Mouse (Mus musculus) midbrain, embryonic 13.5 days (tissue): ENCODE measurements at regions not wholly inside any gene's neighbourhood (a gene's known extent, or its start where the extent isn't known, plus 50 kb on each side); places are given as distances from the start of the nearest gene placed in this dataset.
A peak's percentile ranks its signal among the peaks of the same experiment; 100 is the strongest.

Source experiments
- ATAC-seq: fragments of 200-750 bp; cut with Nextera tagmentation; 2 replicates; pipeline ENCODE4 v1.8.0; 2017; ENCODE audit warnings: mild to moderate bottlenecking, moderate TSS enrichment, moderate library complexity
- H3K27ac ChIP-seq: fragments of 300-500 bp; sonication (generic); 2 replicates; pipeline ENCODE4 v1.5.1; 2015; ENCODE audit warnings: inconsistent platforms, mild to moderate bottlenecking, moderate library complexity
- H3K27me3 ChIP-seq: fragments of 300-500 bp; sonication (generic); 2 replicates; pipeline ENCODE4 v1.6.1; 2015; ENCODE audit warnings: mild to moderate bottlenecking, inconsistent platforms
- H3K36me3 ChIP-seq: fragments of 300-500 bp; sonication (generic); 2 replicates; pipeline ENCODE4 v1.6.1; 2015; ENCODE audit warnings: mild to moderate bottlenecking, inconsistent platforms
- H3K4me1 ChIP-seq: fragments of 300-500 bp; sonication (generic); replicated peaks from 2 replicates; pipeline ENCODE4 v1.6.1; 2015; ENCODE audit warnings: inconsistent platforms
- H3K4me2 ChIP-seq: fragments of 300-500 bp; sonication (generic); replicated peaks from 2 replicates; pipeline ENCODE4 v1.6.1; 2015; ENCODE audit warnings: moderate library complexity, mild to moderate bottlenecking, inconsistent platforms
- H3K4me3 ChIP-seq: fragments of 300-500 bp; sonication (generic); replicated peaks from 2 replicates; pipeline ENCODE4 v1.5.1; 2015; ENCODE audit warnings: mild to moderate bottlenecking, inconsistent platforms
- H3K9ac ChIP-seq: fragments of 300-500 bp; sonication (generic); replicated peaks from 2 replicates; pipeline ENCODE4 v1.6.1; 2015; ENCODE audit warnings: mild to moderate bottlenecking, inconsistent platforms
- H3K9me3 ChIP-seq: fragments of 300-500 bp; sonication (generic); 2 replicates; pipeline ENCODE4 v1.6.1; 2016; ENCODE audit warnings: mild to moderate bottlenecking, inconsistent platforms
- WGBS: fragments of 180-500 bp; shearing (Covaris S2); methylation state at CpG from one replicate; pipeline ENCODE4 v1.1.7; 2015; 5-methylcytosine and 5-hydroxymethylcytosine counted together

DNA sequence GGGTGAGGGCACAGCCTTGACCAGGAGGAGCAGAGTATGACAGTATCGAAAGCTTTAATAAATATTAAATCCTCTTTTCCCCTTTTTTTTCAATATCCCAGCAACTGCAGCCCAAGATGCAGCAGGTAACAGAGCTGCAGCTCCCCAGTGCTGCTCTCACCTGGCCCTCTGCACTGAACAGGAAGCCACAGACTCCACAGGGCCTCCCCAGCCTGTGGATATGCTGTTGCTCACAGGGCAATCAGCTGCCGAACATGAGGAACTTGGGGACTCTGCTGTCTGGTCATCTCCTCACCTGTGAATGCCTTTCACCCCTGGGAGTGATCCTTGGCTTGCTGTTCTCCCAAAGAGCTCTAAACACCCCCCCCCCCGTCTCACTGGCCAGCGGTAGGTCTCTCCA lies 503.4 kb upstream of the Gm10131 start:
- Histone ChIP-seq H3K4me1 (0 out of 2 replicates have a peak, but pooled peaks cover 9% of the 10 kb centered on the region), H3K9ac (no peak overlapping the region), H3K27ac (no peak overlapping the region), H3K27me3 (no peaks in the 10 kb centered on the region), H3K36me3 (no peaks in the 10 kb centered on the region), H3K4me3 (no peak overlapping the region), H3K4me2 (no peak overlapping the region), H3K9me3 (no peaks in the 10 kb centered on the region)
- no peak for ATAC-seq
- 78% methylated on average over 4 of the region's 4 CpGs for WGBS

DNA sequence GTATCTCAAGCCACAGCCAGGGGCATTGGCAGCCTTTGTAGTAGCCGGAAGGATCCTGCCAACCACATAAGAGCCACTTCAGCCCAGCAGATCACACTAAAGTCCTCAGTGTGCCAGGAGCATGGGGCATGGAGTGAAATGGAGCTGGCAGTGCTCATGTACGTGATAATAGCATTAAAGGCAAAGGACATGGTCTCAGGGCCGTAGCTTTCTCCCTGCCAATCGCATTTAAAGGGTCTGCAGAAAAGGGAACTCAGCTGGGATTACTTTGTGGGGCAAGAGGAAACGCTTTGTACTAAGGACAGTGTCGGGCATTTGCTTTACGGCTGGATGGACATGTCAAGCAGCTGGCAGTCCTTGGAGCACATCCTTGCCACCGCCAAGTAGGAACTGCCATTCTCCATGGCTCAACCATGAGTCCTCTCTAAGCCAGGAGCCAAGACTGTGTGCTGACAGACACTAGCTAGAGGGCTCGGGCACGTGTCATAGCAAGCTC lies 502.5 kb upstream of the Gm10131 start:
- 0 out of 2 replicates have a peak, but pooled peaks cover 9% of the 10 kb centered on the region for H3K4me1 ChIP-seq
- no peaks in the 10 kb centered on the region for H3K9me3 ChIP-seq
- H3K4me2 ChIP-seq, result no peak overlapping the region
- H3K9ac ChIP-seq, result no peak overlapping the region
- H3K27ac ChIP-seq, result no peak overlapping the region
- peak; percentile 24; the same call in 1 of the 2 replicates for ATAC-seq
- no peaks in the 10 kb centered on the region for H3K36me3 ChIP-seq
- no peaks in the 10 kb centered on the region for H3K27me3 ChIP-seq
- WGBS, result 59% methylated on average over 10 of the region's 10 CpGs
- no peak overlapping the region for H3K4me3 ChIP-seq

DNA sequence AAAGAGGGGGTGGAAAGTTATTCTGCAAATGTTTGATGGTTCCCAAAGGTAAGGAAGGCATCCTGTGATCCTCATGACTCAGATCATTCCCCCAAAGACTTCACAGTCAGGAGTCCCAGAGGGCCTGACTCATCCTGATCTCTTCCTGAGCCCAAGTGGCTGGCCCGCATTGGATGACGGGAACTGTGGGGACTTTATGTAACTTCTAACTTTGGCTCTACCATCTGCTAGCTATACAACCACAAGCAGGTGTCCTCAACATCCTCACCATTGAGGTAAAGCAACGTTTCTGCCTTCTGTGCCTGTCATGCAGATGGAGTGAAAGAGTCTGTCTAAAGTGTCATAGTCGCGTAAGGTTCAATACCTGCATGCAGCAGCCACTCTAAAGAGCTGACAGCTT lies 501.6 kb upstream of the Gm10131 start:
- H3K4me3 ChIP-seq, result no peak overlapping the region
- H3K9ac ChIP-seq, result no peak overlapping the region
- no peak overlapping the region for H3K27ac ChIP-seq
- WGBS, result 80% methylated on average over 5 of the region's 5 CpGs
- no peak for ATAC-seq
- no peak overlapping the region for H3K4me2 ChIP-seq
- 0 out of 2 replicates have a peak, but pooled peaks cover 8% of the 10 kb centered on the region for H3K4me1 ChIP-seq
- no peaks in the 10 kb centered on the region for H3K9me3 ChIP-seq
- no peaks in the 10 kb centered on the region for H3K27me3 ChIP-seq
- H3K36me3 ChIP-seq, result no peaks in the 10 kb centered on the region

DNA sequence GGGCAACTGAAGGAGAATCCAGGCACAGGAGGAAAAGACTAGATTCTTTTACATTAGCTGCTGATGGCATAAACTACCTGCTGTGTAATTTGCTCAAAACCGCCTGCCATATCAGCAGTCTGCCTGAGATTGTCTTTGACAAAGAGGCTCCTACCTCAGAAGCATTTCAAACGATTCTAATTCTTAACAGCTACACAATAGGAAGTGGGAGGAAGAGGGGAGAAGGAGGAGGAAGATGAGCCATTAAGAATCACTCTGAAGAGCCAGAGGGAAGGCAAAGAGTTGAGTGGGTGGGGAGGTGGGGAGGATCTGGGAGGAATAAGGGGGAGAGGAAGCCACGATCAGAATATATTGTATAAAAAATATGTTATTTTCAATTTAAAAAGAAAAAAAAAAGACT lies 500.9 kb upstream of the Gm10131 start:
- WGBS, result 68% methylated on average over 3 of the region's 3 CpGs
- Histone ChIP-seq H3K9me3 (no peaks in the 10 kb centered on the region), H3K27ac (no peak overlapping the region), H3K36me3 (no peaks in the 10 kb centered on the region), H3K27me3 (no peaks in the 10 kb centered on the region), H3K9ac (no peak overlapping the region), H3K4me3 (no peak overlapping the region), H3K4me1 (0 out of 2 replicates have a peak, but pooled peaks cover 6% of the 10 kb centered on the region), H3K4me2 (no peak overlapping the region)
- ATAC-seq, result no peak

DNA sequence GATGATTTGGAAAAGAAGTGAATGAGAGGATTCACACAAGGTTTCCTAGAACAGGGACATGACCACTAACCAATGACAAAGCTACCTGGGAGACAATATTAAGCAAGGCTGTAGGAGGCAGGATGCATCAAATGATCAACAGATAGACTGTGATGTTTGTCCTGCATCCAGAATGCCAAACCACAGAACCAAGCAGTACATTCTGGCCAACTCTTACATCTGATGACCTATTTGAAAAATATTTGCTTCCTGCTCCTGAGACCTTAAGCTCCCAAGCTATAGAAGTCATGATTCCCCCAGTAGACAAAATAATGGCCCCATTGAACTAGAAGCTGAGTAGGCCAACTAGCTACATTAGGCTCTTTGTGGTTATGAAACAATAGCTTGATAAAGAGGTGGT lies 498.6 kb upstream of the Gm10131 start:
- Histone ChIP-seq H3K4me3 (no peak overlapping the region), H3K4me2 (no peak overlapping the region), H3K27me3 (no peaks in the 10 kb centered on the region), H3K36me3 (no peaks in the 10 kb centered on the region), H3K9ac (no peak overlapping the region), H3K27ac (no peak overlapping the region), H3K9me3 (no peaks in the 10 kb centered on the region), H3K4me1 (0 out of 2 replicates have a peak, but pooled peaks cover 6% of the 10 kb centered on the region)
- no peak for ATAC-seq

DNA sequence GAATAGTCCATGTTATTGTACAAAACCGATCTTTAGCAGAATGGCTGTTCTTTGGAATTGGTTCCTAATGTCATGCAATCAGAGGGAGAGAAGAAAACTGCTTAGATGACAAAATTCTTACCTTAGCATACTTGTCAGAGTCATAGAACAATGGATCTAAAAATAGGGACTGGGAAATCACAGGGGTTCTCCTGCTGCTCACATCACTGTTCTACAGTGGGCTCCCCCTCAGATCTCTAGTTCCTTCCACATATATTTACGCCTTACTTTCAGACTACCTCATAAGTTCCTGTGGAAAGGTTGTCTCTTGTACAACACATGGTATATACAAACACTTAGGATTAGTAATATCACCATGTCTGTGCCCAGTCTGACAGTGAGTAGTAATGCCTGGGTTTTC lies 495.9 kb upstream of the Gm10131 start:
- Histone ChIP-seq H3K9me3 (no peaks in the 10 kb centered on the region), H3K9ac (no peak overlapping the region), H3K27me3 (no peaks in the 10 kb centered on the region), H3K27ac (no peak overlapping the region), H3K4me1 (no peaks in the 10 kb centered on the region), H3K36me3 (no peaks in the 10 kb centered on the region), H3K4me2 (no peak overlapping the region), H3K4me3 (no peak overlapping the region)
- no peak for ATAC-seq
- 97% methylated on average over 2 of the region's 2 CpGs for WGBS

DNA sequence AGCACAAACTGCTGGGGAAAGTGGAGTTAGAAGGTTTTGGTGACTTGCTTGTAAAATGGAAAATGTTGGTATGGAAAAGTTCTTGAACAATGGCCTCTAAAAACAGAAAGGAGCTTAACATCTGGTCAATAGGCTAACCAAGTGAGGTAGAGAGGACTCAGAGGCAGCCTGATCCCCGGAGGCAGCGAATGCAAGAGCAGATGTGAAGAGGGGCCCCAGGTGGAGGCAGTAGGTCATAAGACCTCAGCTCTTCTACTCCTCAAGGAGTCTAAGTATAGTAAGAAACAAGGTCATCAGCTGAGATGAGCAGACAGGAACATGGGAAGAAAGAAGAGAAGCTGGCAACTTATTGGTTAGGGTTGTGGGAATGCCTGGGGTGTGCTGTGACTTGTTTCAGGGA lies 493.5 kb upstream of the Gm10131 start:
- Histone ChIP-seq H3K9me3 (no peaks in the 10 kb centered on the region), H3K9ac (no peak overlapping the region), H3K4me1 (0 out of 2 replicates have a peak, but pooled peaks cover 4% of the 10 kb centered on the region), H3K4me2 (no peak overlapping the region), H3K4me3 (no peak overlapping the region), H3K27ac (no peak overlapping the region), H3K27me3 (no peaks in the 10 kb centered on the region), H3K36me3 (no peaks in the 10 kb centered on the region)
- 93% methylated on average over 2 of the region's 2 CpGs for WGBS
- ATAC-seq, result no peak

DNA sequence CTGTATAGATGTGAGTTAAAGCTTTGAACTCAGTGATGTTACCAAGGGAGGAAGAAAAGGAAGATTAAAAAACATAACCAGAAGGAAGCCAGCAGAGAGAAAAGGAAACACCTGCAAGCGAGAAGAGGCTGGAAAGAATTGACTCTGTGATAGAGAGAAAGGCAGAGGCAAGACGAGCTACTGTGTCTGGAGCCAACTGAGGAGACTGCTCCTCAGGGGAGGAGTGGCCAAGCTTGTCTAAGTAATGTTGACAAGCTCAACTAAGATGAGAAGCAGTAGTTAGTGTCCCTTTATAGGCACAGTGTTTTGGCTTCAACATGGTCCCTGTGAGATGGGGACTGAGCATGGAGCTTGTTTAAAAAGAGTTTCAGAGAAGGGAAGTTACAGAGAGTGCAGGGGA lies 493.0 kb upstream of the Gm10131 start:
- Histone ChIP-seq H3K4me3 (no peak overlapping the region), H3K4me1 (0 out of 2 replicates have a peak, but pooled peaks cover 4% of the 10 kb centered on the region), H3K9me3 (no peaks in the 10 kb centered on the region), H3K27me3 (no peaks in the 10 kb centered on the region), H3K36me3 (no peaks in the 10 kb centered on the region), H3K4me2 (no peak overlapping the region), H3K9ac (no peak overlapping the region), H3K27ac (no peak overlapping the region)
- ATAC-seq, result no peak
- WGBS, result 72% methylated on average over 2 of the region's 2 CpGs

DNA sequence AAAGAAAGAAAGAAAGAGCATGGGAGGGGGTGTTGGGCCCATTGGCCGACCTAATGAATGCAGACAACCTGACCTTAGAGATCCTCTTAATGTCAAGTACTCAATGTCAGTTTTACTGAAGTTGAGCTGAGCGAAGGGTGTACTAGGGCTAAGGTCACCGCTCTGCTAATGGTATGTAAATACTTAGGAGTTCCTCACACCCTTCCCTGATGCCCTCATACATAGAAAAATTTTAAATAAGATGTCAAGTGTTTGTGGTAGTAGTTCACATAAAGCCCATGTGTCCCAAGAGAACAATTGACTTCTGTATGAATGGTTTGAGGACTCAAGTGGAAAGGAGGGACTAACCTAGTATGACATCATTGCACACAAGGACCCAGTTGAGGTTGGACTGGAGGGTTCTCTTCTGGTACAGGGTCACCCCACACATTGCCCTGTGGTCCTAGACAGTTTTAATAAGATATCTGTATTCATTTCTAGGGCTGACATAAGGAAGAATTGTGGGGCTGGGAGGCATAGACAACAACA lies 490.0 kb upstream of the Gm10131 start:
- Histone ChIP-seq H3K36me3 (no peaks in the 10 kb centered on the region), H3K27me3 (no peaks in the 10 kb centered on the region), H3K4me3 (no peak overlapping the region), H3K27ac (no peak overlapping the region), H3K4me2 (no peak overlapping the region), H3K9ac (no peak overlapping the region), H3K4me1 (0 out of 2 replicates have a peak, but pooled peaks cover 4% of the 10 kb centered on the region), H3K9me3 (no peaks in the 10 kb centered on the region)
- ATAC-seq, result no peak
- 55% methylated on average over 3 of the region's 3 CpGs for WGBS

DNA sequence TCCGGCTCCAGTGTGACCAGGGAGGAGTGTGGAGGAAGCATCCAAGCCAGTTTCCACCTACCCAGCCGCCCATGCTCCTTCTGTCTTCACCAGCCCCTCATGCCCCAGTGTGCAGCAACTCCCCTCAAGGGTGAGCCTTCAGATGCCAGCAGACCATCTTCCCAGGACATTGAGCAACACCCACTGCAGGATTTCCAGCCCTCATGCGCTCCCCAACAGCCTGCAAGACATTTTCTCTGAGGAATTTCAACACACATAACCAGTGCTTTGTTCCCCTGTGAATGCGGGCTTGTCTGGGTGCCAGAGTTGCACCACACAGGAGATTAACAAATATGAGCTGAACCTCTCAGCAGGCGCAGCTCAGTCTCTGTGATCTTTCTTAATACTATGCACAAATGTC lies 489.3 kb upstream of the Gm10131 start:
- no peak for ATAC-seq
- Histone ChIP-seq H3K4me1 (0 out of 2 replicates have a peak, but pooled peaks cover 4% of the 10 kb centered on the region), H3K4me3 (no peak overlapping the region), H3K4me2 (no peak overlapping the region), H3K9me3 (no peaks in the 10 kb centered on the region), H3K36me3 (no peaks in the 10 kb centered on the region), H3K27me3 (no peaks in the 10 kb centered on the region), H3K9ac (no peak overlapping the region), H3K27ac (no peak overlapping the region)
- WGBS, result 49% methylated on average over 5 of the region's 5 CpGs

DNA sequence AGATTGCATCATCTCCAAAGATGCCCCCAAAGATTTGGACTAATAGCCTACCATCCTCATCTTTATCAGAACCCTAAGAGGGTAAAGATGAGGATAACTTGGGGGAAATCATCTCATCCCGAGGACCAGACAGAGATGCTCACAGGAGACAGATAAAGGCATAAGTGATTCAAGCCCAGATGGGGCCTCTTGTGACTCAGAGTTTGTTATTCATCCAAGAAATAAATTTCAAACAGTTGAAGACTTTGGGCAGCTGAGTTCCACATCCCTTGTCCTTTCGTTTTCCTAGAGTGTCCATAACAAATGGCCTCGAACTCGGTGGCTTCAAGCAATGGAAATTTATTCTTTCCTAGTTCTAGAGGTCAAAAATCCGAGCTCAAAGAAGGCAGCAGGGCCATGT lies 485.1 kb upstream of the Gm10131 start:
- ATAC-seq, result no peak
- Histone ChIP-seq H3K27ac (no peak overlapping the region), H3K27me3 (no peaks in the 10 kb centered on the region), H3K4me3 (no peak overlapping the region), H3K9me3 (no peaks in the 10 kb centered on the region), H3K4me2 (no peak overlapping the region), H3K36me3 (no peaks in the 10 kb centered on the region), H3K4me1 (0 out of 2 replicates have a peak, but pooled peaks cover 4% of the 10 kb centered on the region), H3K9ac (no peak overlapping the region)
- 84% methylated on average over 5 of the region's 5 CpGs for WGBS

DNA sequence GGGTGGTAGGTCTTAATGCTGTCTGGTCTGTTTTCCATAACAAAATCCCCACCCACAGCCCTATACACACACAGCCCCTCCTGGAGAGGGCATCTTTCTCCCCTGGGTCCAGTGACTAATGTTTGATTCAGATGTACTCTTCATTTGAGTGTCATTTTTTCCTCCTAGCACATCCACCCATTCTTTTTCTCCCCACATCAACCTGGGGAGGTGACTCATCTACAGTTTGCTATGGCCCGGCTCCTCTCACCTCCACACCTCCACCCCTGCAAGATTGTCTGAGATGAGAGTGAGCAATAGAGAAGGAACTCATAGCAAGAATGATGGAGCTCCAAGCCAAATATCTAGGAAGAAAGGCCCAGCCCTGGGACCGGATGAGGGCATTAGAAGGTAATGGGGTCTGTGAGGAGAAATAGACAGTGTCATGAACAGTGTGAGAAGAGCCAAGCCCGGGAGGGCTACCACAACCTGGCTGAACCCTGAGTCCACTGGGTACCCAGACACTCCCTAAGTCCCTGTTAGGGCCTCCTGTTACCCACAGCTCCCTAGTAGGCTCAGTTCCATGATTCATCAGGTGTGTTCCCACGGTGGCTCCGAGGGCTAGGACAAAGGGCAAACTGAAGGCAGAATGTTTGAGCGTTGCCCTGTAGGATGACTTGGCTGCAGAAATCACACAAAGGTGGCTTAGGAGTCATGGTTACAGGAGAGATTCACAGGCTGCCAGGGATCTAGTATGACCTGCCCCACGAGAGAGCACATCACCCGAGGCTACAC lies 479.6 kb upstream of the Gm10131 start:
- Histone ChIP-seq H3K27ac (no peak overlapping the region), H3K4me3 (no peak overlapping the region), H3K4me1 (no peaks in the 10 kb centered on the region), H3K9me3 (no peaks in the 10 kb centered on the region), H3K9ac (no peak overlapping the region), H3K36me3 (no peaks in the 10 kb centered on the region), H3K4me2 (no peak overlapping the region), H3K27me3 (no peaks in the 10 kb centered on the region; the same call in 1 of the 2 replicates)
- WGBS, result 94% methylated on average over 8 of the region's 8 CpGs
- no peak for ATAC-seq
